Mouse (Mus musculus) CD4-positive helper T cell, adult 2 months (primary cell): ENCODE data around the gene Efr3b.

Experiments used
- DNase-seq: peaks from one replicate; pipeline ENCODE4 v3.0.0-alpha.2; 2012; ENCODE audit warnings: low read depth, missing footprints, low spot score

Gene Efr3b

GRCm38 (mm10) chr12:4038061-4039041 is at the start of gene Efr3b:
Gene Efr3b (minus strand): TSS chr12:4038915.
- peak; percentile 78 for DNase-seq

- DNase-seq, result no peak
These were observed 44.7 kb upstream of the Efr3b start for GRCm38 (mm10) chr12:4083441-4083840.

GRCm38 (mm10) chr12:4082132-4083001 is 43.7 kb upstream of the Efr3b start, which contains the start of gene Dnajc27:
Gene Dnajc27 (plus strand): TSS chr12:4082583.
- peak; percentile 96 for DNase-seq

- DNase-seq, result peak; percentile 76
These were observed 41.6 kb upstream of the Efr3b start for GRCm38 (mm10) chr12:4080311-4080710.

GRCm38 (mm10) chr12:4078069-4078468 is 39.4 kb upstream of the Efr3b start:
- no peak for DNase-seq

GRCm38 (mm10) chr12:4076383-4076782 is 37.7 kb upstream of the Efr3b start:
- DNase-seq, result no peak

GRCm38 (mm10) chr12:4075407-4075806 is 36.7 kb upstream of the Efr3b start:
- no peak for DNase-seq

- DNase-seq, result no peak
These were observed 33.0 kb upstream of the Efr3b start for GRCm38 (mm10) chr12:4071671-4072070.

GRCm38 (mm10) chr12:4068551-4068950 is 29.8 kb upstream of the Efr3b start:
- no peak for DNase-seq

- no peak for DNase-seq
These were observed 28.2 kb upstream of the Efr3b start for GRCm38 (mm10) chr12:4066681-4067459.

- no peak for DNase-seq
These were observed 27.2 kb upstream of the Efr3b start for GRCm38 (mm10) chr12:4065944-4066343.

GRCm38 (mm10) chr12:4065498-4065897 is 26.8 kb upstream of the Efr3b start:
- DNase-seq, result peak; percentile 79

- no peak for DNase-seq
These were observed 21.0 kb upstream of the Efr3b start for GRCm38 (mm10) chr12:4059683-4060082.

GRCm38 (mm10) chr12:4058321-4058720 is 19.6 kb upstream of the Efr3b start:
- no peak for DNase-seq

GRCm38 (mm10) chr12:4054845-4055244 is 16.1 kb upstream of the Efr3b start:
- no peak for DNase-seq

- no peak for DNase-seq
These were observed 14.9 kb upstream of the Efr3b start for GRCm38 (mm10) chr12:4053643-4054042.

- no peak for DNase-seq
These were observed 12.2 kb upstream of the Efr3b start for GRCm38 (mm10) chr12:4050861-4051425.

GRCm38 (mm10) chr12:4048031-4048430 is 9.3 kb upstream of the Efr3b start:
- DNase-seq, result no peak

GRCm38 (mm10) chr12:4045992-4046391 is 7.3 kb upstream of the Efr3b start:
- DNase-seq, result no peak

GRCm38 (mm10) chr12:4042411-4042810 is 3.7 kb upstream of the Efr3b start:
- DNase-seq, result no peak

GRCm38 (mm10) chr12:4039046-4039445 is 331 bp upstream of the Efr3b start:
- no peak for DNase-seq
